Mouse (Mus musculus): ENCODE measurements at regions not wholly inside any gene's neighbourhood (a gene's known extent, or its start where the extent isn't known, plus 50 kb on each side); places are given as distances from the start of the nearest gene placed in this dataset.

DNA sequence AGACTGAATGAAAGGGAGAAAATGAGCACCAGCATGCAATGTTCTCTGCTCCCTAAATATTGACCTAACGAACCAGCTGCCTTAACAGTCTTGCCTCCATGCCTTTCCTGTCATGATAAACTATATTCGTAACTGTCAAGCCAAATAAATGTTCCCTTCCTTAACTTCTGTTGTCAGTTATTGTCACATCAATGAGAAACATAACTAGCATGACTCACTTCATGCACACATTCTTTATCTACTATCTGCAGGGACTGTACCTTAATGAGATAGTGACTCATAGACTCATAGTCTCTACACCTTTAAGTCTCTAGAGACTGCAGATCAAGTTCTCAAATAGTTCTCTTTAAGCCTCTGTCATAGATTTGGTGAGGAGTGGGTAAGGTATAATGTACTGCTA is 349.2 kb upstream of the Slc30a5 start:
- H3K36me3 ChIP-seq (ENCODE audit: insufficient read depth, low read length): no peaks in the 10 kb centered on the region
- 86% methylated on average over 2 of the region's 2 CpGs for WGBS
- no peaks in the 10 kb centered on the region for H3K9me3 ChIP-seq (ENCODE audit: low read length)
- H3K4me3 ChIP-seq (ENCODE audit: low read length): no peak overlapping the region
- TF ChIP-seq CTCF (IDR thresholded peaks at IDR 0.05; ENCODE audit: low read depth): no peak
- ATAC-seq (no peak), DNase-seq (ENCODE audit: low spot score) (no peak)
- H3K4me1 ChIP-seq (ENCODE audit: insufficient read depth, low read length): no peaks in the 10 kb centered on the region
- no peak overlapping the region for H3K4me2 ChIP-seq (ENCODE audit: low read depth, low read length)
- no peaks in the 10 kb centered on the region for H3K27me3 ChIP-seq (ENCODE audit: insufficient read depth, low read length)
- H3K27ac ChIP-seq: no peak overlapping the region
- no peak overlapping the region for H3K9ac ChIP-seq (replicated peaks; ENCODE audit: low read length)

DNA sequence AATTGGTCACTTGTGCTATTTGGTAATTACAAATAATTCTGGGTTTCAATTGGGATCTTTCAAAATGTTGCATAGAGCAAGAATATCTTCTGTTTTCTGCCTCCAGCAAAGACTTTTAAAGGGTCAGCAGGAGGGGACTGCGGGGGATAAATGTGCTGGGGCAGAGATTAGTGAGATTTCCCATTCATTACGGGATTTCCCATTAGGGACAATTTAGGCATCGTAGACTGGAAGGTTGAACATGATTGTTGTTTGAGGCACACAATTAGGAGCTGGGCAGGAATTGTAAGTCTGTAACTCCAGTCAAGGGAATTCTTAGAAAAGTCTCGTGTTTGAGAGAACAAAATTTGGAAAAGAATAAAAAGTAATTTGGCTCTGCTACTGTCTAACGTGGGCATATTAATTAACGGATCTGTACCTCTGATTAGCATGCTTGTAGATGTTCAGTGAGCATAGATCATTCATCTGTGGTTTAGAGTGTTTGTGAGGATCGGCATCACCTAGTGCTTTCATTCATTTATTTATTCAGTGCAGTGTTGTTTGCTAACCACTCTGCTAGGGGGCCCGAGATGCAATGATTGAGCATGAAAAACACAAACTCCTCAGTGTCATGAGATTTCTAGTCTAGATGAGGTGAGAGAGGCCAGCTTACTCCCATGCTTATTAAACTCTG is 341.9 kb upstream of the Slc30a5 start:
- no peak overlapping the region for H3K4me2 ChIP-seq (ENCODE audit: low read depth, low read length)
- WGBS: 59% methylated on average over 8 of the region's 8 CpGs
- TF ChIP-seq CTCF (IDR thresholded peaks at IDR 0.05; ENCODE audit: low read depth): no peak
- no peak overlapping the region for H3K4me3 ChIP-seq (ENCODE audit: low read length)
- H3K9ac ChIP-seq (replicated peaks; ENCODE audit: low read length): no peak overlapping the region
- ATAC-seq (no peak), DNase-seq (ENCODE audit: low spot score) (no peak)
- H3K36me3 ChIP-seq (ENCODE audit: insufficient read depth, low read length): no peaks in the 10 kb centered on the region
- H3K27me3 ChIP-seq (ENCODE audit: insufficient read depth, low read length): no peaks in the 10 kb centered on the region
- H3K4me1 ChIP-seq (ENCODE audit: insufficient read depth, low read length): no peaks in the 10 kb centered on the region
- no peaks in the 10 kb centered on the region for H3K9me3 ChIP-seq (ENCODE audit: low read length)
- no peak overlapping the region for H3K27ac ChIP-seq

DNA sequence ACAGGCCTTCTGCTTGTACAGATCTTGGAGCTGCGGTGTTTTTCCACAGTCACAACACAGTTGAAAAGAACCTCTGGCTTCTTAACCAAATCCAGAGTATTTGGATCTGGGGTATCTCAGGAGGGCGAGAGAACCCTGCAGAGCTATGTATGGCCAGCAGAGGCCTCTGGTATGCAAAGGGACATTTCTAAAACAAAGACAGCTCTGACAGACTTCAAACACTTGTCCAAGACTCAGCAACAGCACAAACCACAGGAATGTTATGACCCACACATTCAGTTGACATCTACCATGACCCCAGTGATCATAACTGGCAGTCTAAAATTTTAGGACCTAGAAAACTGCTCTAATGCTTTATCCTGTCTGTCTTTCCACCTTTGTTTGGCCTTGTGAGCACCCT is 328.5 kb upstream of the Slc30a5 start:
- Histone ChIP-seq H3K9me3 (ENCODE audit: low read length) (no peaks in the 10 kb centered on the region), H3K9ac (replicated peaks; ENCODE audit: low read length) (no peak overlapping the region), H3K4me1 (ENCODE audit: insufficient read depth, low read length) (no peaks in the 10 kb centered on the region), H3K4me3 (ENCODE audit: low read length) (no peak overlapping the region), H3K36me3 (ENCODE audit: insufficient read depth, low read length) (no peaks in the 10 kb centered on the region), H3K27me3 (ENCODE audit: insufficient read depth, low read length) (no peaks in the 10 kb centered on the region), H3K27ac (no peak overlapping the region), H3K4me2 (ENCODE audit: low read depth, low read length) (no peak overlapping the region)
- no peak for ATAC-seq
- no peak for DNase-seq (ENCODE audit: low spot score)
- WGBS: 62% methylated on average over 2 of the region's 2 CpGs
- TF ChIP-seq CTCF (IDR thresholded peaks at IDR 0.05; ENCODE audit: low read depth): peak; percentile 40; the same call in 1 of the 2 replicates

DNA sequence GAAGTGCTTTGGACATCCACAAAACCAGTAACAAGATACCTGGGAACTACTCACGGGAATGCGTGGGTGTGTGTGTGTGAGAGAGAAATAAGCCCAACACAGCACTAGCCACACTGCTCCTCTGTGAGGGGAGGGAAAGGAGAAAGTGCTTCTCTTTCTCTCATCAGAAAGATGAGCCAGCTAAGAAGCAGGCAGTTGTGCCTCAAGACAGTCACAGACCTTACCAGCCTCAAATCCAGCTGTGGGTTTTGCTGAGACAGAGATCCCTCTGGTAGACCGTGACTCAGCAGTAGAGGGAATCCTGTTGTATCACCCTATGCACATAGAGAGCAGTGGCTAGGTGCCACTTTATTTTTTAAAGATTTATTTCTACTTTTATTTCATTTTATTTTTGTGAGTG is 326.7 kb upstream of the Slc30a5 start:
- no peak for TF ChIP-seq CTCF (IDR thresholded peaks at IDR 0.05; ENCODE audit: low read depth)
- Histone ChIP-seq H3K27ac (no peak overlapping the region), H3K9ac (replicated peaks; ENCODE audit: low read length) (no peak overlapping the region), H3K4me1 (ENCODE audit: insufficient read depth, low read length) (no peaks in the 10 kb centered on the region), H3K9me3 (ENCODE audit: low read length) (no peaks in the 10 kb centered on the region), H3K27me3 (ENCODE audit: insufficient read depth, low read length) (no peaks in the 10 kb centered on the region), H3K4me2 (ENCODE audit: low read depth, low read length) (no peak overlapping the region), H3K36me3 (ENCODE audit: insufficient read depth, low read length) (no peaks in the 10 kb centered on the region), H3K4me3 (ENCODE audit: low read length) (no peak overlapping the region)
- WGBS: 84% methylated on average over 3 of the region's 3 CpGs
- no peak for ATAC-seq
- DNase-seq (ENCODE audit: low spot score): no peak

DNA sequence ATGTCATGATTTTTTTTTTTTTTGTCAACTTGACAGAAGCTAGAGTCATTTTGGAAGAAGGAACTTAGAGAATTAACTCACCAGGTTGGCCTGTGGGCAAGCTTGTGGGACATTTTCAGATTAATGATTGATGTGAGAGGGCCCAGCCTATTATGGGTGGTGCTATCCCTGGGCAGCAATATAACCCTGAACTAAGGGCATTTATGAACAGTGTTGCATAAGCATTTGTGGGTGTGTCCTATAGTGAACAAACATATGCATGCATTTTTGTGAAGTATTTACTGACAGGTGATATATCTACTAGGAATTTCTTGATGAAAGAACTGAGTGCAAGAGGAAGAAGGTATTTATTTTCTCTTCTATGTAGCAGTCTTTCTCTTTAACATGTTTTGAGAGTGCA is 320.5 kb upstream of the Slc30a5 start:
- H3K27me3 ChIP-seq (ENCODE audit: insufficient read depth, low read length): no peaks in the 10 kb centered on the region
- H3K4me1 ChIP-seq (ENCODE audit: insufficient read depth, low read length): no peaks in the 10 kb centered on the region
- H3K9ac ChIP-seq (replicated peaks; ENCODE audit: low read length): no peak overlapping the region
- no peak overlapping the region for H3K4me3 ChIP-seq (ENCODE audit: low read length)
- no peak for ATAC-seq
- no peak for DNase-seq (ENCODE audit: low spot score)
- no peaks in the 10 kb centered on the region for H3K36me3 ChIP-seq (ENCODE audit: insufficient read depth, low read length)
- no peak overlapping the region for H3K4me2 ChIP-seq (ENCODE audit: low read depth, low read length)
- no peak for TF ChIP-seq CTCF (IDR thresholded peaks at IDR 0.05; ENCODE audit: low read depth)
- no peak overlapping the region for H3K27ac ChIP-seq
- no peaks in the 10 kb centered on the region for H3K9me3 ChIP-seq (ENCODE audit: low read length)

DNA sequence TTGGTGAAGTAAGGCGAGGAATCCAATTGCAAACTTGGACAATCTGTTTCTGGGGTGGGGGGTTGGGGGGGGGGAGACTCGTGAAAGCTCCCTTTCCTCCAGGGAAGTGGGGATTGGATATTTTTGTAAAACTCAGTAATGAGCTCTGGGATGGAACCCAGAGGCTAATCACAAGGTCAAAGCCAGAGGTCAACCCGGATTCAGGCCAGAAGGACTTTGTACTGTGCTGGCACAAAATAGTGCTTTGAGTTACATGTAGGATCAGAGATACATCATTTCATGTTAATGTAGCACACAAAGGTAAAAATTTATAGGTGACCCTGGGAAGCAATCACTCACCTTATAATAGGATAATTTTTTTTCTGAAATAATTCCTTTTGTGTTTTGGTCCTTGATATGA is 309.5 kb upstream of the Slc30a5 start:
- Histone ChIP-seq H3K27me3 (ENCODE audit: insufficient read depth, low read length) (no peaks in the 10 kb centered on the region), H3K9ac (replicated peaks; ENCODE audit: low read length) (no peak overlapping the region), H3K27ac (no peak overlapping the region), H3K36me3 (ENCODE audit: insufficient read depth, low read length) (no peaks in the 10 kb centered on the region), H3K9me3 (ENCODE audit: low read length) (no peaks in the 10 kb centered on the region), H3K4me2 (ENCODE audit: low read depth, low read length) (no peak overlapping the region), H3K4me3 (ENCODE audit: low read length) (no peak overlapping the region), H3K4me1 (ENCODE audit: insufficient read depth, low read length) (no peaks in the 10 kb centered on the region)
- no peak for ATAC-seq
- DNase-seq (ENCODE audit: low spot score): no peak
- 70% methylated on average over 3 of the region's 3 CpGs for WGBS
- no peak for TF ChIP-seq CTCF (IDR thresholded peaks at IDR 0.05; ENCODE audit: low read depth)

DNA sequence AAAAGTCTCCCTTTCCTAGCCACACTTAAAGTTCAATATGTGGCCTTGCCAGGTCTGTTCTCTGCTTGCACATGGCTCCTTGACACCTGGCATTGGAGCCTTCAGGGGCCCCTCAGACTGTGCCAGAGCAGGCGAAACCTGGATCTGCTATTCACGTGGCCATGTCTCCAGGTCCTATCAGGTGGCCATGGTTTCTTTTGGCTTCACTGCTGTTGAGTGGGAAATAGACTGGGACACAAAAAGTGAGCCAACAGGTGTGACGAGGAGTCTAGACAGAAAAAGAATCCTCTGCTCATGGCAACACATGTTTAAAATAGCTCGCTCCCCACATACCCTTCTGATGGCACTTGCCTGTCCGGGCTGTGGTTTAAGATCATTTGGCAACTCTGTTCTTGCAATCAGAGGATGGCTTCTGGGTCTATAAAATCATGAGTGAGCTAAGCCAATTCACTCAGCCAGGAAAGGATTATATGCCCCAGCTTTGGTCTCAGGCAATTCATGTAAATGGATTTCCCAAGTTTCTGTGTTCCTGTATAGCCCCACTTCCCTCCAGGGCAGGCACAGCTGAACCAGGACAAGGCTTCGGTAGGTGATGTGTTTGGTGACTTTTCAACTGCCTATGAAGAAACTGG is 309.0 kb upstream of the Slc30a5 start:
- H3K27me3 ChIP-seq (ENCODE audit: insufficient read depth, low read length): no peaks in the 10 kb centered on the region
- no peak overlapping the region for H3K9ac ChIP-seq (replicated peaks; ENCODE audit: low read length)
- no peak overlapping the region for H3K4me3 ChIP-seq (ENCODE audit: low read length)
- H3K4me2 ChIP-seq (ENCODE audit: low read depth, low read length): no peak overlapping the region
- no peak overlapping the region for H3K27ac ChIP-seq
- no peaks in the 10 kb centered on the region for H3K4me1 ChIP-seq (ENCODE audit: insufficient read depth, low read length)
- no peaks in the 10 kb centered on the region for H3K36me3 ChIP-seq (ENCODE audit: insufficient read depth, low read length)
- ATAC-seq (no peak), DNase-seq (ENCODE audit: low spot score) (no peak)
- WGBS: 95% methylated on average over 6 of the region's 6 CpGs
- H3K9me3 ChIP-seq (ENCODE audit: low read length): no peaks in the 10 kb centered on the region
- no peak for TF ChIP-seq CTCF (IDR thresholded peaks at IDR 0.05; ENCODE audit: low read depth)

Data from hindbrain, postnatal 0 days (tissue).